In genomic region chr10:95464527-95464926, GRCm38 (mm10) we compare ENCODE assay signal across 17 mouse cellular contexts.
"Had no signal": no experiment of that assay in that cellular context is flagged by ENCODE, and none has a peak within 500 bp of the region (broad histone marks: within the 10 kb centered on the region; RNA-seq: fewer than 3 reads in every experiment).

No protein-coding gene starts in this region.

- H3K9ac ChIP-seq: limb, embryonic 15.5 days; liver, embryonic 13.5 days; liver, postnatal 0 days; lung, embryonic 15.5 days; neural tube, embryonic 12.5 days had no signal

- H3K27me3 ChIP-seq: limb, embryonic 15.5 days; liver, embryonic 13.5 days; lung, embryonic 15.5 days; neural tube, embryonic 12.5 days had no signal

- H3K4me2 ChIP-seq: limb, embryonic 15.5 days; liver, embryonic 13.5 days; lung, embryonic 15.5 days; neural tube, embryonic 12.5 days had no signal

- H3K27ac ChIP-seq: kidney, postnatal 0 days; limb, embryonic 15.5 days; liver, embryonic 13.5 days; lung, embryonic 15.5 days; macrophage; neural tube, embryonic 12.5 days; stomach, postnatal 0 days had no signal

- DNase-seq: kidney, adult 11 months; kidney, adult 9 months; kidney, postnatal 36 days; layer of hippocampus, adult 9-11 months; layer of hippocampus, postnatal 36 days; liver, embryonic 13.5 days; liver, postnatal 0 days; lung, postnatal 14 days; right cerebral cortex, postnatal 14 days; thymus, postnatal 4 days had no signal

- H3K4me1 ChIP-seq: limb, embryonic 15.5 days; liver, embryonic 13.5 days; megakaryocyte, embryonic 14.5 days; neural tube, embryonic 12.5 days had no signal

- H3K9me3 ChIP-seq: limb, embryonic 15.5 days; liver, embryonic 13.5 days; lung, embryonic 15.5 days; megakaryocyte, embryonic 14.5 days; neural tube, embryonic 12.5 days had no signal

- H3K4me3 ChIP-seq: limb, embryonic 15.5 days; liver, embryonic 13.5 days; lung, embryonic 15.5 days; megakaryocyte, embryonic 14.5 days; neural tube, embryonic 12.5 days had no signal

- ATAC-seq: liver, postnatal 0 days had no signal

- H3K36me3 ChIP-seq: limb, embryonic 15.5 days; liver, embryonic 13.5 days; lung, embryonic 15.5 days; neural tube, embryonic 12.5 days had no signal
